Mouse (Mus musculus) forebrain, embryonic 16.5 days (tissue): ENCODE measurements at regions not wholly inside any gene's neighbourhood (a gene's known extent, or its start where the extent isn't known, plus 50 kb on each side); places are given as distances from the start of the nearest gene placed in this dataset.
A peak's percentile ranks its signal among the peaks of the same experiment; 100 is the strongest.

Experiments
- ATAC-seq: fragments of 200-750 bp; cut with Nextera tagmentation; 2 replicates; pipeline ENCODE4 v1.8.0; 2017; ENCODE audit warnings: mild to moderate bottlenecking, moderate library complexity
- H3K27ac ChIP-seq: fragments of 300-500 bp; sonication (generic); 2 replicates; pipeline ENCODE4 v1.5.1; 2014; ENCODE audit warnings: low read length, control low read depth
- H3K27me3 ChIP-seq: fragments of 300-500 bp; sonication (generic); replicated peaks from 2 replicates; pipeline ENCODE4 v1.6.1; 2014; ENCODE audit warnings: low read length; ENCODE audit not compliant: control insufficient read depth, insufficient read depth
- H3K36me3 ChIP-seq: fragments of 300-500 bp; sonication (generic); 2 replicates; pipeline ENCODE4 v1.6.1; 2014; ENCODE audit not compliant: control insufficient read depth, insufficient read depth
- H3K4me1 ChIP-seq: fragments of 300-500 bp; sonication (generic); replicated peaks from 2 replicates; pipeline ENCODE4 v1.6.1; 2014; ENCODE audit warnings: low read length; ENCODE audit not compliant: control insufficient read depth, insufficient read depth
- H3K4me2 ChIP-seq: fragments of 300-500 bp; sonication (generic); 2 replicates; pipeline ENCODE4 v1.6.1; 2014; ENCODE audit warnings: mild to moderate bottlenecking, low read length, control low read depth
- H3K4me3 ChIP-seq: fragments of 300-500 bp; sonication (generic); replicated peaks from 2 replicates; pipeline ENCODE4 v1.5.1; 2014; ENCODE audit warnings: mild to moderate bottlenecking, low read length, control low read depth
- H3K9ac ChIP-seq: fragments of 300-500 bp; sonication (generic); replicated peaks from 2 replicates; pipeline ENCODE4 v1.6.1; 2014; ENCODE audit warnings: low read depth, low read length, control low read depth
- H3K9me3 ChIP-seq: fragments of 300-500 bp; sonication (generic); 2 replicates; pipeline ENCODE4 v1.6.1; 2016; ENCODE audit warnings: low read length; ENCODE audit not compliant: control insufficient read depth
- WGBS: fragments of 180-500 bp; shearing (Covaris S2); extraction: QIAGEN DNeasy Blood & Tissue Kit; methylation state at CpG from one replicate; pipeline ENCODE4 v1.1.7; 2014; 5-methylcytosine and 5-hydroxymethylcytosine counted together

DNA sequence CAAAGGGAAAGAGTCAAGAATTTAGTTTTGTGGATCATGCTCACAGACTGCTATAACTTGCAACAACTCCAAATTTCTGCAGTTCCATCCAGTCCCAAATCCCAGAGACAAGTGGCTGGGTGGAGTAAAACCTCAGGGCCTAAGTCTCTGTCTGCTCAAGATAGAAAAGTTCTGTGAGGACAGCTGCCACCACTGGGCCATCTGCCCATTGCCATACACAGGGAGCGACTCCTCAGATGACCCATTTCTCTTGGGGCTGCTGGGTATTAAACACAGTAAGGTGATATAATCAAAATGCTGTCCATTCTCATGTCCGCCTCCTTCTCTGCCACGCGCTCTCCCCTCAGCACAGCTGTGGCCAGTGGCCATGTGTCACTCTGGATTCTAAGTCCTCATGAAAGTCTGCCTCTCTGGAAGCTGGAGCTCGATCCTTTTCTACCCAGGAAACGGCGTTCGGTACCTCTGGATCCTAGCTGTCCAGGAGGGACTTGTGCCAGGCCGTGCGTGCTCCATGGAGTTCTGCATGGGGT, 132.3 kb upstream of the Azi2 start:
- no peak overlapping the region for H3K9ac ChIP-seq
- H3K4me3 ChIP-seq, result no peak overlapping the region
- 85% methylated on average over 10 of the region's 10 CpGs for WGBS
- H3K27ac ChIP-seq, result no peak overlapping the region
- H3K9me3 ChIP-seq, result no peaks in the 10 kb centered on the region
- no peak overlapping the region for H3K4me2 ChIP-seq
- no peaks in the 10 kb centered on the region for H3K4me1 ChIP-seq
- no peaks in the 10 kb centered on the region for H3K36me3 ChIP-seq
- ATAC-seq, result no peak
- no peaks in the 10 kb centered on the region for H3K27me3 ChIP-seq

- WGBS, result 90% methylated on average over 10 of the region's 10 CpGs
- H3K27ac ChIP-seq, result no peak overlapping the region
- no peaks in the 10 kb centered on the region for H3K9me3 ChIP-seq
- H3K4me3 ChIP-seq, result no peak overlapping the region
- ATAC-seq, result no peak
- H3K4me1 ChIP-seq, result no peaks in the 10 kb centered on the region
- H3K36me3 ChIP-seq, result no peaks in the 10 kb centered on the region
- H3K27me3 ChIP-seq, result no peaks in the 10 kb centered on the region
- H3K9ac ChIP-seq, result no peak overlapping the region
- H3K4me2 ChIP-seq, result no peak overlapping the region
Measured at GRCm38 (mm10) chr9:117905045-117905747, 135.1 kb upstream of the Azi2 start.

DNA sequence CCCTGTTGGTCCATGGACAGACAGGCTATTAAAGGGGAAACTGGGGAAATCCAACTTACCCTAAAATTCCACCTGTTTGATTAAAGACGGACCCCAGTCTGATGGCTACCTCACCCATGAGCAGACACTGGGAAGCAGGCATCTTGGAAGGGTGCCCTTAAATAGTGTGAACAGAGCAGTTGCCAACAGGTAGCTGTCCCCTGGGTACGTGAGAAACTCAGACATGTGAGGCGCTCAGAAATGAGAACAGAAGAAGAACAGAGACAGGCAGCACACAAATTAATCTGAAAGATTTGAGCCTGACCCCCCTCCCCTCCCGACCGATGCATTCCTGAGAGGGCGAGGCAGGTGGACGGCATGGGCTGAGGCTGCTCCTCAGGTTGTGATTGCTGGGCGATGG, 135.7 kb upstream of the Azi2 start:
- H3K27me3 ChIP-seq, result no peaks in the 10 kb centered on the region
- H3K4me3 ChIP-seq, result no peak overlapping the region

GRCm38 (mm10) chr9:117903025-117903424, 137.3 kb upstream of the Azi2 start:
- Histone ChIP-seq H3K27me3 (no peaks in the 10 kb centered on the region), H3K4me1 (no peaks in the 10 kb centered on the region), H3K9ac (no peak overlapping the region), H3K9me3 (no peaks in the 10 kb centered on the region), H3K27ac (no peak overlapping the region), H3K4me3 (no peak overlapping the region), H3K36me3 (no peaks in the 10 kb centered on the region), H3K4me2 (no peak overlapping the region)
- whole genome bisulfite sequencing, result 68% methylated on average over 4 of the region's 4 CpGs
- ATAC-seq, result peak; percentile 59

More for the DNA sequence above, 135.7 kb upstream of the Azi2 start:
- 92% methylated on average over 8 of the region's 8 CpGs for WGBS
- H3K4me1 ChIP-seq, result no peaks in the 10 kb centered on the region
- ATAC-seq, result no peak
- no peaks in the 10 kb centered on the region for H3K9me3 ChIP-seq
- H3K27ac ChIP-seq, result no peak overlapping the region
- no peak overlapping the region for H3K4me2 ChIP-seq
- H3K9ac ChIP-seq, result no peak overlapping the region
- H3K36me3 ChIP-seq, result no peaks in the 10 kb centered on the region

- H3K36me3 ChIP-seq, result no peaks in the 10 kb centered on the region
- no peak overlapping the region for H3K27ac ChIP-seq
- no peaks in the 10 kb centered on the region for H3K9me3 ChIP-seq
- 88% methylated on average over 20 of the region's 20 CpGs for WGBS
- ATAC-seq, result no peak
- no peak overlapping the region for H3K4me2 ChIP-seq
- no peak overlapping the region for H3K9ac ChIP-seq
- H3K4me3 ChIP-seq, result no peak overlapping the region
- H3K4me1 ChIP-seq, result no peaks in the 10 kb centered on the region
- H3K27me3 ChIP-seq, result no peaks in the 10 kb centered on the region
Measured at GRCm38 (mm10) chr9:117902239-117902939, 137.9 kb upstream of the Azi2 start.

GRCm38 (mm10) chr9:117900631-117901030, 139.7 kb upstream of the Azi2 start:
- Histone ChIP-seq H3K4me2 (no peak overlapping the region), H3K4me3 (no peak overlapping the region), H3K27ac (no peak overlapping the region), H3K27me3 (no peaks in the 10 kb centered on the region), H3K9me3 (no peaks in the 10 kb centered on the region), H3K9ac (no peak overlapping the region), H3K4me1 (no peaks in the 10 kb centered on the region), H3K36me3 (no peaks in the 10 kb centered on the region)
- no peak for ATAC-seq
- 89% methylated on average over 12 of the region's 12 CpGs for WGBS

DNA sequence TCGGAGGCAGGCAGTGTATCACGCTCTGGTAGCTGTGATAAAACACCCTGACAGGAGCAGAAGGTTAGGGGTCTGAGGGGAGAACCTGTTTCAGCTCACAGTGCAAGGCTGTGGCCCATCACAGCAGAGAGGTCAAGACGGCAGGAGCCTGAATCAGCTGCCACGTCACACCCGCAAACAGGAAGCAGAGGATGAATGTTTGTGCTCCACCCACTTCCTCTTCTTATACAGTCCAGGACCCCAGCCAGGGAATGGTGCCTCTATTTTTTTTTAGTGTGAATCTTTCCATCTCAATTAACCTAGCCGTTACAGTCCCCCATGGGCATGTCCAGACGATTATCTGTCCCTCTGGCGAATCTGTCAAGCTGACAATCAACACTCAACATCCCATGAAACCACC, 143.8 kb upstream of the Azi2 start:
- H3K9ac ChIP-seq, result no peak overlapping the region
- H3K4me1 ChIP-seq, result no peaks in the 10 kb centered on the region
- H3K4me3 ChIP-seq, result no peak overlapping the region
- no peaks in the 10 kb centered on the region for H3K9me3 ChIP-seq
- no peak overlapping the region for H3K4me2 ChIP-seq
- WGBS, result 84% methylated on average over 8 of the region's 8 CpGs
- no peaks in the 10 kb centered on the region for H3K36me3 ChIP-seq
- ATAC-seq, result no peak
- H3K27me3 ChIP-seq, result no peaks in the 10 kb centered on the region
- no peak overlapping the region for H3K27ac ChIP-seq

DNA sequence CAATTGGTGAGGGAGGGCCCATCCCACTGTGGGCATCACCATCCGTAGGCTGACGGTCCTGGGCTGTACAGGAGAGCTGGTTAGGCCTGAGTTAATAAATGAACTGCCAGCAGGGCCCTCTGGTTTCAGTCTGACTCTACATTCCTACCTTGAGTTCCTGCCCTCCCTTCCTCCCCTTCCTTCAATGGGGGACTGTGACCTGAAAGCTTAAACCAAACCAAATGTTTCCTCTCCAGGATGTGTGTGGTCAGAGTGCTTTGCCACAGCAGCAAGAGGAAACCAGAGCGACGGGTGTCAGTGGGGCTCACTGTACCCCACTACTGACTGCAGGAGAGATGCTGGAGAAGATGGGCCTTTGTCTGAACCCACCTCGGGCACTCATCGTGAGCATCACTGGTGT, 147.7 kb upstream of the Azi2 start:
- no peak overlapping the region for H3K9ac ChIP-seq
- WGBS, result 87% methylated on average over 6 of the region's 6 CpGs
- no peak overlapping the region for H3K27ac ChIP-seq
- no peaks in the 10 kb centered on the region for H3K36me3 ChIP-seq
- H3K4me1 ChIP-seq, result no peaks in the 10 kb centered on the region
- no peak for ATAC-seq
- H3K4me3 ChIP-seq, result no peak overlapping the region
- no peak overlapping the region for H3K4me2 ChIP-seq
- no peaks in the 10 kb centered on the region for H3K9me3 ChIP-seq
- no peaks in the 10 kb centered on the region for H3K27me3 ChIP-seq

DNA sequence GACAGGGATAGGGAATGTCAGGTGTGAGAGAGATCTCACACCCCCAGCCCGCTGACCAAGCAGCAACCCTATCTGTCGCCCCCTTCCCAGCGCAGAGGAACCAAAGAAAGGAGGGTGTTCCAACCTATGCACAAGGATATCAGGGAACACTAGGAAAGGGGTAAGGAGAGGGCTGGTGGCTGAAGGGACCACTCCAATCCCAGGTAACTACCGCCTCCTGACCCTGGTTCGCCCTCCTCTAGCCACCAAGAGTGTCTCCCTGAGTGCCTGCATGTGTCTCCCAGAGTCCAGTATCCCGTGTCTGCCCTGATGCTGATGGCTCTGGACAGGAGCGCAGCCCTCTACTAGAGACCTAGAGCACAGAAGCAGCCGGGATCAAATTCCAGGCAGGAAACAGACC, 167.1 kb upstream of the Azi2 start:
- no peak overlapping the region for H3K27ac ChIP-seq
- H3K9ac ChIP-seq, result peak overlapping the region; percentile 78
- 32% methylated on average over 8 of the region's 8 CpGs for WGBS
- H3K9me3 ChIP-seq, result no peaks in the 10 kb centered on the region
- peak overlapping the region; percentile 91 for H3K4me2 ChIP-seq
- H3K4me1 ChIP-seq, result peaks cover 18% of the 10 kb centered on the region
- no peaks in the 10 kb centered on the region for H3K36me3 ChIP-seq
- peak overlapping the region; percentile 71 for H3K4me3 ChIP-seq
- ATAC-seq, result peak; percentile 15; the same call in 1 of the 2 replicates
- no peaks in the 10 kb centered on the region for H3K27me3 ChIP-seq
